Mouse (Mus musculus) ES-E14 (cell line): ENCODE measurements around the gene Zan.

ENCODE experiments used
- CHD2 ChIP-seq: IDR thresholded peaks from 2 replicates; pipeline ENCODE4 v1.6.1; 2014; ENCODE audit warnings: mild to moderate bottlenecking, low read depth, low read length, inconsistent platforms
- HCFC1 ChIP-seq: IDR thresholded peaks from 2 replicates; pipeline ENCODE4 v1.6.1; 2012; ENCODE audit warnings: low read length, inconsistent platforms, borderline replicate concordance; ENCODE audit not compliant: insufficient read depth
- MAFK ChIP-seq: IDR thresholded peaks from 2 replicates; pipeline ENCODE4 v1.6.1; 2014; ENCODE audit warnings: mild to moderate bottlenecking, low read depth, low read length, inconsistent platforms; ENCODE audit not compliant: insufficient read depth
- ZC3H11A ChIP-seq: IDR thresholded peaks from 2 replicates; pipeline ENCODE4 v1.6.1; 2012; ENCODE audit warnings: low read depth, mild to moderate bottlenecking, inconsistent platforms, low read length, borderline replicate concordance
- ZNF384 ChIP-seq: IDR thresholded peaks from 2 replicates; pipeline ENCODE4 v1.6.1; 2012; ENCODE audit warnings: low read depth, low read length, inconsistent platforms

DNA sequence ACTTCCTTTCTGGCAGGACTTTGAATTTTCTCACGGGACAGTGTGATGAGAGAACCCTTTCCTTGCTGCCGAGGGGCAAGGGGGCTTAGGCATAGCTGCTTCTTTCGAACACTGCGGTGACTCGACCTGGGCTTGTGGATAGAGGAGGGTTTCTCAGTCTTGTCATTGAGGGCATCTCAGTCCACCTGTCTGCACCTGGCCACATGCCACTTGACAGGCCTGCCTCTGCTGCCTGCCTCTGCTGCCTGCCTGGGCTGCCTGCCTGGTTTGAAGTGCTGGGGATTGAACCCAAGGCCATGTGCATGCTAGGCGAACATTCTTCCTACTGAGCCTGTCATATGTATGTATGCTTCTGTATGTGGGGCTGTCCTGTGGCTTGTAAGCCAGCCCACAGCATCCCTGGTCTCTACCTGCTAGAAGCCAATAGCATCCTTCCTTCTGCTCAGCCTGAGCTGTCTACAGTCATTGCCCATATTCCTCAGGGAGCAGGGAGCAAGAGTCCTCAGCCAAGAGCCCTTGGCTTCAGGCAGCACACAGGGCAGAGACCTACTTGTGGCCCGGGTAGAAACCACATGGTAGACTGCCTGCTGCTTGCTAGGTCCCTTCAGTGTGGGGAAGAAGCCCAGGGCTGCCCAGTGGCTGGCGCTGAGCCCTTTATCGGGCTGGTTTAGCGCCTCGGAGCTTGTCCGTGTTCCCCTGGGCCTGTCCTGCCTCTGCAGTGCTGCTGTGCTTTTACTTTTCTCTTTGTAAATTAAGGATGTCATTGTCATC is 37.3 kb upstream of the Zan start:
- no peak for TF ChIP-seq ZNF384
- TF ChIP-seq MAFK: no peak
- TF ChIP-seq HCFC1: no peak
- no peak for TF ChIP-seq ZC3H11A
- TF ChIP-seq CHD2: no peak
